Mouse (Mus musculus) ovary, adult 18-20 months (tissue): Measurements from ENCODE around the gene Sik3.

Experiments used
- DNase-seq: peaks from one replicate; pipeline ENCODE4 v3.0.0; 2022; ENCODE audit warnings: low spot score, mixed read lengths

Sik3 gene

DNA sequence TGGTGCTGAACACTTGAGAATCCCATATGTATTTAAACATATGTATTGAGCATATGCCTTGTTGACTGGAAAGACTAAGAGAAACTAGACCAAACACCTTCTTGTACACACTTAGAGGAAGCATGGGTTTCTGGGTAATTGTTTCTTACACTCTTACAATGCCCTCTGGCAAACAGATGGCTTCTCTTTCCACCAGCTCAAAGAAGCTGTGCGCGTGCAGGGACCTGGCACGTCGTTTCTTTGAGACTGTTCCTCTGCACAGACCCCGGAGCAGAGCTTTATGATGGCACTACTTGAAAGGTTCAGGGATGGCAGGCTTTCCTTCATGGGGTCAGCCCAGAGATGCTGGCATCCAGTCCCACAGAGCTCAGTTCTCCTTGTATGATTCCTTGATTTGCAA, 176.3 kb downstream of the Sik3 start:
- no peak for DNase-seq

DNA sequence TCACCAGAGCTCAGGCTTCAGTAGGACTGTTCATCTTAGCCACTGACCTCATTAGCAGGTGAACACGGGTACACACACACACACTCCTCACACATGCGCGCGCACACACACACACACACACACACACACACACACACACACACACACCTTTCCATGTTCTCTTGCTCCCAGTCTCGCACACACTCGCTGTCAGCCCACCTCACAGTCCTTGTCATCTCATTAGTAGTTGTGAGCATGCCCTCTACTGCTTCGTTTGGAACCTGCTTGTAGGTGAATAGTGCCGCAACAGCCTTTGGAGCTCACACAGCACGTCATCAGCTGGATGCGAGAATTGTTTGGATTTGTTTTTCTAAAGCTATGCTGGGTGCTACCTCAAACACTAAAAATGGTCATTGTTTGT, 176.8 kb downstream of the Sik3 start:
- no peak for DNase-seq

DNA sequence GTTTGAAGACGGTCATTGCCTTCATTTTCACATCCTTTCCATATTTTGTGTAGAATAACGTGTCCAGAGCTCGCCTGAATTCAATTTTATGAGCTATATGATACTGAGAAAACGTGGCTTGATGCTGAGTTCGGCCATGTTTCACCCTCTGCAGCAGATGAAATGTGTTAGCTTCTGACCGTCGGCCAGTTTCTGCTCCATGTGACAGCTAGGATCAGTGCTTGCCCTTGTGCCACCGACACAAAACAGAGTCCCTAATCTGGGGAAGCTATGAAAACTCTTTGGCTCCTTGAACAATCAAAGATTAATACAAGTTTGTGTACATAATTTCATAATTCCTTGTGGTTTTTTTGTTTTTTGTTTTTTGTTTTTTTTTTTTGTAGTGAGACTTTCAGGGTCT, 178.6 kb downstream of the Sik3 start:
- no peak for DNase-seq

DNA sequence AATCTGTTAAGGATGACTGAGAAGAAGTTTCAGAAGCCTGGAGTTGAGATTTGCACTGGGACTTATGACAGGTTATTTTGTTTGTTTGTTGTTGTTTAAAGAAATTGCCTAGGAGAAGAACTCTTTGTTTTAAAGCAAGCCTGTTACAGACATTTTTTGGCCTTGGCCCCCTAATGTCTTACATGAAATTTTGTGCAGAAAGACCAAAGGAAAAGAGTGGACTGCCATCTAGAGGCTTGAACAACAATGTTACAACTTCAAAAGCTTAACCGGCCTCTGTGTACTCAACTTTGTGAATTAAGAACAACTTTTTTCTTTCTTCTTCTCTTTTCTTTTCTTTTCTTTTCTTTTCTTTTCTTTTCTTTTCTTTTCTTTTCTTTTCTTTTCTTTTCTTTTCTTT, 179.0 kb downstream of the Sik3 start:
- no peak for DNase-seq

DNA sequence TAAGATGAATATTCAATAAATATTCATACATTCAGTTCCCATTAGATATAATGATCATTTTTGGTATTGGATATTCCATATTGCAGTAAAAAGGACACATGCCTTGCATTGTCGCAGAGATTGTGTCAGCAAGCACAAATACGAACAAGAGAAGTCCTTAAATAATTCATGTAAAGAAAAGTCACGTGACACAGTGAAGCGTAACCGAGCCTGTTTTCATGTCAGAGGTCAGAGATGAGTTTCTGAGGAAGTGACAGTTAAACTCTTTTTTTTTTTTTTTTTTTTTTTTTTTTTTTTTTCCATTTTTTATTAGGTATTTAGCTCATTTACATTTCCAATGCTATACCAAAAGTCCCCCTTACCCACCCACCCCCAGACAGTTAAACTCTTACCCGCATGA, 180.0 kb downstream of the Sik3 start:
- no peak for DNase-seq

DNA sequence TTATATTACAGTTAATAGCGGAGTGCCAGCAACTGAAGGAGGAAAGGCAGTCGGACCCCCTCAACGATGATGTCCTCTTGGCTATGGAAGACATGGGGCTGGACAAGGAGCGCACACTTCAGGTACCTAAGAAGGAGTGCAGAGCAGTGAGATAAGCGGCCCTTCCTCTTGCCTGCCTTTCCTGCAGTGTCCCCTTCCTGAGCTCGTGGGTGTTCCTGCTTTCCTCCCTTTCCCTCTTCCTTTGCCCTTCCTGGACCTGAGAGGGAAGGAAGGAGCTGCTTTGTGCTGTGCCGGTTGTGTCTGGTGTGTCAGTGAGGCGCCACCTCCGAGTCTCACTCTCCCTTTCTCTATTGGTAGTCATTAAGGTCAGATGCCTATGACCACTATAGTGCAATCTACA, 182.2 kb downstream of the Sik3 start:
- no peak for DNase-seq

DNA sequence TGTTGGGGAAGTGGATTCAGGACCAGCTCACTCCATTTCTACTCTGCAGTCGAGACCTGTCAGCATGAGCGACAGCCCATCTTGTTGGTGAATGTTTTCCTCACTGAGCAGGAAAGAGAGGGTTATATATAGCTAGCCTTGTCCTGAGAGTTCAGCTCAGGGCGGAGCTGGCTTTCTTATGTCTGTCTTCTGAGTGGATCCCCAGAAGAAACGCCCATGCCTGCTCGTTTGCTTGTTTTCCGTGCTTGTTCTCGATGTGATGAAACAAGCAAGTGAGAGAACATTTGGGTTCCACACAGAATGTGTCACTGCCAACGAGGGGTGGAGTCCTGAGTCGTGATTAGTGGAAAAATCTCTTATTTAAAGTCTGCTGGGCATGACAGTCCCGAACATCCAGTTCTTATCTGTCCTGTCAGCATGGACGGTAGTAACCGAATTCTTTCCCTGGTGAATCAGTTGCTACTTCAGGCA, 184.1 kb downstream of the Sik3 start:
- DNase-seq: no peak

DNA sequence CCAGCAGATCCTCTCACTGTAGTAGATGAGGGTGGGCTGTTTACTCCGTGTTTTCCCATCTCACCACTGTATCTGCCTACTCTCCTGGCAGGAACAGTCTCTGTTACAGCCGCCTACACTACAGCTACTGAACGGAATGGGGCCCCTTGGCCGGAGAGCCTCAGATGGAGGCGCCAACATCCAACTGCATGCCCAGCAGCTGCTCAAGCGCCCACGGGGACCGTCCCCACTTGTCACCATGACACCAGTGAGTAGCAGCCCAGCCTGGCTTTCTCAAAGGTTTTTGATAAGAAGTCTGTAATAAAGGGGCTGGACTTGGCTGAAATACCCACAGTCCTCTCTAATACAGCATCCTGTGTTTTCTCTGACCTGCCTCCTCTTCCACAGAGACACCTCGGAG, 185.8 kb downstream of the Sik3 start:
- DNase-seq: no peak

DNA sequence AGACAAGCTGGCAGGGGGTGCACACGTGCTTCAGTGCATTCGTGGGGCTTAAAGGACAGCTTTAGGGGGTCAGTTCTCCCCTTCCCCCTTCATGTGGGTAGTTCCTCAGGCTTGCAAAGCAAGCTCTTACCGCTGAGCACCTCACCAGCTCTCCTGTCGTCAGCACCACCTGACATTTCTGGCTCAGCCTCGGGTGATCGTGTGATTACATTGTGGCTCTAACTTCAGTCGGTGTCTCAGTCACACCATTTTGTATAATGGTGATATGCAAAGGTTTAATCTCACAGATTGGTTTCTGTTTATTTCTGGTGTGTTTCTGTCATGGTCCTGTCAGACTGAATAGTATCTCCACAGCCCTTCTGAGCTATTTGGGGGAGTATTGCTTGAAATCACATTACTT, 186.3 kb downstream of the Sik3 start:
- no peak for DNase-seq

DNA sequence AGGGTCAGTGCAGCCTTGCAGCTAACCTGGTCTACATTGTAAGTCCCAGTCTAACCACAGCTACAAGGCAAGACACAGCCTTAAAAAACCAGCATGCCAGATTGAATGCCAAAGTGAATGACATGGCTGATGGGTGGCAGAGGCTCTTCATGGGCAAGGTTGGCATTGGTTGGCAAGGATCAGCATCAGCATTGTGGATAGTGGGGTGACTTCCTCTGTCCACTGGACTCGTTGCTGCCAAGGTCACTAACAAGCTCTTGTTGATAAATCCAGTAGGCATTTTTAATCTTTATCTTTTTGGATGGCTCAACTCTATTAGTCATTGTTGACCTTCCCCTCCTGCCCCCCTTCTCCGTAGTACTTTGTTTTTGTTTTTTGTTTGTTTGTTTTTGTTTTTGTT, 187.0 kb downstream of the Sik3 start:
- DNase-seq: peak; percentile 64

DNA sequence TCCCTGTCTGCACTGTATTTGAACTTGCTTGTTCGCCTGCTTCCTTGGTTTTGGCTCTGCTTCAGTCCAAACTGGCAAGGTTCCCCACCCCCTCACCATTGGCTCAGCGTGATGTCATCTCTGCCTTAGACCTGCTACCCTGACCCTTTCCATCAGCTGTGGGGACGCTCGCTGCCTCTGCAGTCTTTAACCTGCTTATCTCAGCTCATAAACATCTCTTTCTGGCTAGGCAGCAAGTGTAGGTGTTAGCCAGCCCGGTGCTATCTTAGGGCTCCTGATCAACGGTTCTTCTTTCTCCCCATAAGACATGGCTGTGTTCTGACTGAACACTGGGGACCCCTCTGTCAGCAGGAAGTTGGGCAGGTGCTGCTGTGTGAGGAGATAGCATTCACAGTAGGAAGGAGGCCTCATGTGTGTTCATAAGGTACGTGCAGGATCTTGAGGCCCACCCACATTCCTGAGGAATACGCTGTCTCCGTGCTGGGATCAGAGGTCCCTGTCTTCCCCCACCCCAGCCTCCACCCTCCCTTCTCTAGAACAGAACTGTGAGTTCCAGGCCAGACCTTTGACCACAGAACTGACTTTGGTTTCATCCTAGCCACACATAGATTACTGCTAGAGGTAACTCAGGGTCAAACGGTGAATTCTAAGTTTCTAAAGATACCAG, 194.3 kb downstream of the Sik3 start:
- DNase-seq: no peak

DNA sequence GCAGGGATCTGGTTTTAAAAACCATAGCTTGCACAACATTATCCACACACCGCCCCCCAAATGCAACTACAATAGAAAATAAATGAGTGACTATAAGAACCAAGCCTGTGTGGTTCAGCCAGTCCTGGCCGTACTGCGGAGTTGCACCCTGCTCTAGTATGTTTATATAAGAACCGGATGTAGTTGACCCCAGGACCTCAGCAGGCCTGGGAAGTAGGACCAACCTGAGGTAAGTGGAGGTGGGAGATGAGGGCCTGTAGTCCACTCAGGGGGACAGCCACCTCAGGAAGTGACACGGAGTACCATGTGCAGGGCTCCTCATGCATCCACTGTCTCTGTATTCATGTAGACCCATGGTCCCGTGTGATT, 194.9 kb downstream of the Sik3 start:
- no peak for DNase-seq

DNA sequence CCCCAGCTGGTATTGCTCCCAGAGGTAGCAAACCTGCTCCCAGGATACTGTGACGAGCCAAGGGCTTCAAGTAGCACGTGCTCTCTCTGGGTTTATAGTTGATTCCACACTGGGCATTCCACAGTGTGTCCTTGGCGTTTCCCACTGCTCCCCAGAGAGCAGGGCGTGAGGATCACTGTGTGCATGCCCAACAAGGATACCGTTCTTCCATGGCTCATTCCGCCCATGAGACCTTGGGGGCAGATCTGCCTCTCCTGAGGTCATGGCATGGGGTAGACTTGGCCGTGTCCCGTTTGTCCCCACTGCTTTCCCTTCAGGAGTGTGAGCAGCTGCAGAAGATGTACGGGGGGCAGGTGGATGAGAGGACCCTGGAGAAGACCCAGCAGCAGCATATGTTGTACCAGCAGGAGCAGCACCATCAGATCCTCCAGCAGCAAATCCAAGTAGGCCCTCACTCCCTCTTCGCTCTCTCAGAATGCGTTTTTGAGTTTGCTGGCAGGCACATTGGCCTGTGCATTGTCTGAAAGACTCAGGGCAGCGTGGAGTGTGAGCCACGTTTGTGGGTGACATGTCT, 195.9 kb downstream of the Sik3 start:
- DNase-seq: peak; percentile 60

DNA sequence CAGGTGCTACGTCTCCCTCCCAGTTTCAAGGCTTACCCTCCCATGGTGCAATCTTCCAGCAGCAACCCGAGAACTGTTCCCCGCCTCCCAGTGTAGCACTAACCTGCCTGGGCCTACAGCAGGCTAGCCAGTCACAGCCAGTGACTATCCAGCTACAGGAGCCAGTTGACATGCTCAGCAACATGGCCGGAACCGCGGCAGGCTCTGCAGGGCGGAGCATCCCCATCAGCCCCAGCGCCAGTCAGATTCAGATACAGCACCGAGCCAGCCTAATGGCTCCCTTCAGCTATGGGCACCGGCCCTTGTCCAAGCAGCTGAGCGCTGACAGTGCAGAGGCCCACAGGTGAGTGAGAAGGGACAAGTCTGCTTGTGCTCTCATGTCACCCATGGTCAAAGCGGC, 197.9 kb downstream of the Sik3 start:
- DNase-seq: no peak

DNA sequence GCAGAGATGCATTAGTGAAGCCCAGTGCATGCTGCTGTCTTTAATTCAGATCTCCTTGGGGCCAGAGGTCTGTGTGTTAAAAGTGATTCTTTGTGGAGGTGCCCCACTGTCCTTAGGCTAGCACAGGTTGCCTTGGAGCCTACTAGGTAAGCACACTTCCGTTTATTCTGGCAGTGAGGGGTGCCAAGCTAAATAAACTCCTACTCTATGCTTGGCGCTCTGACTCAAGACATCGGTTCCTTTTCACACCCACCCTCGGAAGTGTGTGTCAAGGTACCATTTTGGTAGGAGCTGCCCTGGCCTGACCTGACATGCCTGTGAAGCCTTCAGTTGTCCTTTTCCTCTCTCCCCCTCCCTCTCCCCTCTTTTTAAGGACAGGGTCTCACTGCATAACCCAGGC, 201.7 kb downstream of the Sik3 start:
- no peak for DNase-seq

DNA sequence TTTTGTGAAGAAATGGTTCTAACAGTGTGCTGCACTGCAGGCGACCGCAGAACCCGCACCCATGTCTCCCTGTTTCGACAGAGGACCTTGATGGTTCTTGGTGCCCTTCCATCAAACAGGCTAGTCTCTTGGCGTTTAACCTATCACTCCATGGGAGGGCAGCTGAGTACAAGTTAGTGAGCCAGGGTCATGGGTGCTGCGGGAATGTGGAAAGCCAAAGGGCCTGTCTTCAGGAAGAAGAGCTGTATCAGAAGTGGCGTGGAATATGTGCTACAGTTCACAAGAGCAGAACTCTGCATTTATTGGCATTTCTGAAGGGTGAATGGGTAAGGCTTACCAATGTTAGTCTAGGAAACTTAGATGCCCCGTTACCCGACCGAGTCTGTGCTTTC, 202.3 kb downstream of the Sik3 start:
- no peak for DNase-seq

DNA sequence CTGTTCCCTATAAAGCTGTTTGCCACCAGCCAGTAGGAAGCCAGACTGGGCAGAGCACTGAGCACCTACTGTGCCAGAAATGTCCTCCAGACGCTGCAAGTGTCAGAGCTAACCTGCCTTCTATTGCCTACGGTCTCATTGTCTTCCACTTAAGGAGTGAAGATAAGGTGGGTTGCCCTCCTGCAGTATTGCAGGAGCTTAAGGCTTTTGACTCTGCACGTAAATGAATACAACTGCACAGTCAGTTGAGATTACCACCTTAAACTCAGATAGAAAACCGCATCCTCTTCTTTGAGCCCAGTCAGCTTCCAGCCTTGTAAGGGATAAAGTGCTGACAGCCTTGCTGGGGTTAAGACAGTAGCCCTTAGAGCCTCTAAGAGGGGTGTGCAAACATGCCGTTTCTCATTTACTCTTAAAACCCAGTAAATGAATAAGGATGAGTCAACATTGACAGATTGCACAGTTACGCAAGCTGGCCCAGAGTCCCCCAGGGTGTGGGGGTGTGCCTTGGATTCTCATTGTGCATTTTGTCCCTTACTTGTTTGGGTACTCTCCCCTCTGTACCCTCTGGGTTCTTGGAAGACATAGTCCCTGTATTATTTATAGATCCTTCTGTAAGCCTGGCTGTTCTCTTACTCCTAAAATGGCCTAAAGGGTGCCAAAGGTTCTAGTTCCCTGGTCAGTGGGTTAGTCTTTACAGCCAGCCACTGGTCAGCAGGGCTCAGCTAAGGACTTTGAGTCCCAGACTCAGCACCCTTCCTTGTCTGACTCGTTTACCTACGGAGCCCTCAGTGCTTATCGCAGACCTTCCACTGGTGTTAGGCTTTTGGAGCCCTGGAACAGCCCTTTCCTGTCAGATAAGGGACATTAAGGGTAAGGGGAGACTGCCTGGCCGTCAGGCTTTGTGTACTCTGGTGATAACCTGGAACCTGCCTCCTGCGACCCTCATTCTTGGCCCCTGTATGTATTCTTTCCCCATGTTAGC, 203.0 kb downstream of the Sik3 start:
- no peak for DNase-seq

DNA sequence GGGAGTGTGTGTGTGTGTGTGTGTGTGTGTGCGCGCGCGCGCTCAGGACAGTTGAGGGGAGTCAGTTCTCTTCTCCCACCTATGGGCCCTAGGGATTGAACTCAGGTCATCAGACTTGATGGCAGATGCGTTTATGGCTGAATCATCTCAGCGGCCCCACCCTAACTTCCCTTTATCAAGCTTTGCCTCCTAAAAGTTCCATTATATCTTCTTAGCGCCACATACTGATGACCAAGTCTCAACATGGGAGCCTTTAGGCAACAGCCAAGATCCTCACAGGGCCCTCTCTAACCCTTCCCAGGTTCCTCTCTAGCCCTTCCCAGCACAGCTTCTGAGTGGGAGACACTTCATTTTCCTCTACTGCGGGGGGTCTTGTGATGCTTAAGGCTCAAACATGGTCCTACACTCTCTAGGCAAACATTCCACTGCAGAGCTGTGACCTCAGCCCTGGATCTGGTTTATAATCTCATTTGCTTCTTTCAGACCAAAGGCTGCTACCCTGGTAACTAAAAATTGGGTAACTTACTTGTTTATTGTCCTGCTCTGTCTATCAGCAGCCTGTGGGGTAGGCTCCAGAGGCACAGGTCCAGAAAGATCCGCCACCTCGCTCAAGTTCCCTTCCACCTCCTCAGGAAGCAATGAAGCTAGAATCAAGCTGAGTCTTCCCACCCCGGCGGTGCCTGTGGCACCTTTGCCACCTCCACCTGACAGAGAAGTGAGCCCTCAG, 204.3 kb downstream of the Sik3 start:
- no peak for DNase-seq

DNA sequence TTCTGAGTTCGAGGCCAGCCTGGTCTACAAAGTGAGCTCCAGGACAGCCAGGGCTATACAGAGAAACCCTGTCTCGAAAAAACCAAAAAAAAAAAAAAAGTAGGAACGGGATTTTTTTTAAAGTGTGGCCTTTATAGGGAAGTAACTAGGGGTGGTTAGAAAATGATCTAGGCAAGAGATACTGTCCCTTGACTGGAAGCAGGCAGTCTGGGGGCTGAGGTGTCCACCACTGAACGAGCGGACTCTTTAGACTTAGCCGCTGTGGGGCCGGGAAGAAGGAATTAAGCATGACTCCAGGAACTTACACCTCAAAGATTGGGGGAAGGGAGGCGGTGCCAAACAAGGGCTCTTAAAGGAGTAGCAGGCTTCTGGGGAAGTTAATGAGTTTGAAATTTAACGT, 205.6 kb downstream of the Sik3 start:
- no peak for DNase-seq

DNA sequence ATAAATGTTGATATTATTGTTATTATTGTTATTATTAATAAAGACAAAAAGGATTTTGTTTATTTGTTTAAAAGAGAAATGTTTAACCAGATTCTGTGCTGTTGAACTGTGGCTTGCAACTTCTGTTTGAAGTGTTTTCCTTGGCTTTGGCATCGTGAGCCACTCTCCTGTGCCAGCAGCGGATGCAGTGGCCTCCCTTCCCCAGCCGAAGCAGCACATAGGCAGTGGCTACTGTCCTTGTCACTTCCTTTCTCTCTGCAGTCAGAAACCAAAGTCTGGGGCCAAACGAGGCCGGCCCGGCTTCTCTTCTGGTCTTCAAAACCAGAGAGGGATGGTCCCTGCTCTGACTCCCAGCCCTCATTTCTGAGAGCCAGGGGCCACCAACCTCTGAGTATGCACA, 210.5 kb downstream of the Sik3 start:
- DNase-seq: no peak

DNA sequence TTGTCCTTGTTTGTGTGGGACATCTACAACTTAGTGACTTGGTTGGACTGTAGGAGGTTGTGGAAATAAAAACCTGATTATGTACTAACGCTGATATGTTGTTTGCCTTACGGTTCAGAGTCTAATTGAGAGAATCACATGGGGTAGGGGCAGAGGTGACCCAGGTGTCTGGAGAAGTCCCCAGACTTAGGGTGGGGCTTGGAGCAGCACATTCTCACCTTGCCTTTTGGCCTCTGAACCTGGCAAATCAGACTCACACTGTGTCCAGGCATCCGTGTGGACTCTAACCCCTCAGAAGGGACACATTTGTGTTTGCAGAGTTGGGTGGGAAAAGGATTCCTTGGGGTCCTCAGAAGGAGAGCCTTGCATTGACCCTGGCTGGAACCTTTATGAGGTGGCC, 211.5 kb downstream of the Sik3 start:
- DNase-seq: no peak

DNA sequence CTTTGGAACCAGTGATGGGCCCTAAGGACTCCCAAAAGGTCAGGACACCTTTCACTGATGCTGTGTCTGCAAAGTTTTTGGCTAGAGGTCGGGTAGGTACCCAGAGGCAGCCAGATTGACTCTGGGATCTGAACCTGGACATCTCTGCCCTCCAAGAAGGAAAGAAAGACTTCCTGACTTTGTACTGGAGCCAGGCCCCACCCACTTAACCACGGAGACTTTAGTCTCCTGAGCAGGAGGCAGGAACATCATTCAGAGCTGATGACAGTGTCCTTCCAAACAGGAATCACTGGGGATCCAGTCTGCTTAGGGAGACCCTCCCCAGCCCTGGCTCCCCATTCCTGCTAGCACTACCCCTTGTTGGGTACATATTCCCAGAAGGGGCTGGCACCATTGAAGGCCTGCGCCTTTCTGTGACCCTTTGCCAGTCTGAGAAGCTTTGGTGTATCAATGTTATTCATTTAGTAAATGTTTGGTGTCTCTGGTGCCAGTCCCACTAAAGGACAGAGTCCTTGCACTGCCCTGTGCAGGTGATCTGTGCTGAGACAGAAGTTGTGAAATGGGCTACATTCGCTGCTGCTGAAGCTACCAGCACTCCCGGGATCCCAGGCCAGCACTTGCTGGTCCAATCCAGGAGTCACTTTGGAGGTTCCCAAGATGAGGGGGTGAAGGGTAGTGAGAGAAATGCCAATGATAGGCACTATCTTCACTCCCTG, 212.5 kb downstream of the Sik3 start:
- DNase-seq: no peak
